Mouse (Mus musculus) mouse embryonic stem cell (cell line): ENCODE results near the gene Ptbp3.

ENCODE experiments used
- in situ Hi-C, 2 experiments: fragments of 300-500 bp; cut with MboI; formaldehyde crosslinking; loops; 1 replicate in 1 of 2; 3 replicates in 1 of 2; pipeline ENCODE4 v1.14.3; 2019 to 2020; ENCODE audit warnings: low sequenced_read_pairs in 2 of 2, low pct_unique_long_range_greater_than_20kb in 1 of 2, mixed read lengths in 1 of 2; ENCODE audit not compliant: unreplicated experiment in 1 of 2

Ptbp3 gene

DNA sequence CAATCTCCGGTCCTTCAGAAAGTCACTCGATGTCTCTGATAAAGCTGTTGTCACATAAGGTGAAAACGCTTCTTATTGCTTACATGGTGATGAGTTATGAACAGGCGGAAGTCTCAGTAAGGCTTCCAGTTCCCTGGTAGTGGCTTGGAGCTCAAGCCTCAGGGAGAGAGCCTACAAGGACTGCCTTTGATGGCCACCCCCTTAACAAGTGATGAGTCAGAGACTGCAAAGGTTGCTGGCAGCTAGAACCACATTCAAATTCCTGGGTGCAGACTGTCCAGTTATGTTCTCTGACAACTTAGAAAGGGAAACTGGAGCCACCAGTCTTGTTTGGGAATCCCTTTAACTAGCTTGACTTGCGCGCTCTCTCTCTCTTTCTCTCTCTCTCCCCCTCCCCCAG is 11.0 kb upstream of the Ptbp3 start:
- in situ Hi-C loops, result loop anchor here (10.0 to 25.0 kb wide), 5 partner anchors 175 to 473 kb away; partner anchors contain the start of gene Ugcg (in 1 of the 2)

DNA sequence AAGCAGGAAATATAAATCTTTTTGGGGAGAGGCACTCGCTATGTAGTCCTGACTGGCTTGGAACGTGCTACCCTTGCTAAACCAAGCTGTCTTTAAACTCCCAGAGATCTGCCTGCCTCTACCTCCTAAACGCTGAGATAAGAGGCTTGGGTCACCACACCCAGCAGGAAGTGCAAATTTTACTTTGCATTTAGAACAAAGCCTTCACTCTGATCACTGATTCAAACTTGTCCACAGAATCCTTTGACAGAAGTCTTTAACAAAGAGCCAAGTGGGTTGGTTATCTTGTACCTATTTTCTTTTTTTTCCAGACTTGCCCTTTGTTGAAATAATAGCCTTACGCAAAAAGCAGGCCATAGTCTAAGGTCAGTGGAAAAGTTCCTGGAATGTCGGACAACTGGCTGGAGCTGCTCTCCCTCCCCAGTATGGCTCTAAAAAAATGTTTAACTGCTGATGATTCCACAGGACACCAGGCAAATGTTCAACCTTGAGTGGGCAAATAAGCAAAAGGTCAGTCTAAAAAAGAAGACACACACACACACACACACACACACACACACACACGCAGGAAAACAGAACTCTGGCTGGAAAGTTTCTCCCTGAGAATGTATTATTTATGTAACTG is 9.0 kb upstream of the Ptbp3 start:
- in situ Hi-C loops, result loop anchor here (25.0 kb wide), 3 partner anchors 371 to 471 kb away; partner anchors contain the start of gene Ugcg (in 1 of the 2)

DNA sequence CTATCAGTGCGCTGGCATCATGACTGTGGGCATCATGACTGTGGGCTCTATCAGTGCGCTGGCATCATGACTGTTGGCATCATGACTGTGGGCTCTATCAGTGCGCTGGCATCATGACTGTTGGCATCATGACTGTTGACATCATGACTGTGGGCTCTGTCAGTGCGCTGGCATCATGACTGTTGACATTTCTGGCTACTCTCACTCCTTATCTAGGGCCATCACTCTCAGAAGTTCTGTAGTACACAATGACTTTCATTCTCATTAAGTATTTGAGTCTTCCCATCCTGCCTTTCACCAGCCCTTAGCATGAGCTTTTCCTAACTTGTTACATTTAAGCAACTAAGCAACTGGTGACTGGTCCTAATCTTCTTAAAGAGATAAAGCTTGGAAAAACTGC is 8.2 kb upstream of the Ptbp3 start:
- in situ Hi-C loops, result loop anchor here (25.0 kb wide), 3 partner anchors 370 to 470 kb away; partner anchors contain the start of gene Ugcg (in 1 of the 2)

DNA sequence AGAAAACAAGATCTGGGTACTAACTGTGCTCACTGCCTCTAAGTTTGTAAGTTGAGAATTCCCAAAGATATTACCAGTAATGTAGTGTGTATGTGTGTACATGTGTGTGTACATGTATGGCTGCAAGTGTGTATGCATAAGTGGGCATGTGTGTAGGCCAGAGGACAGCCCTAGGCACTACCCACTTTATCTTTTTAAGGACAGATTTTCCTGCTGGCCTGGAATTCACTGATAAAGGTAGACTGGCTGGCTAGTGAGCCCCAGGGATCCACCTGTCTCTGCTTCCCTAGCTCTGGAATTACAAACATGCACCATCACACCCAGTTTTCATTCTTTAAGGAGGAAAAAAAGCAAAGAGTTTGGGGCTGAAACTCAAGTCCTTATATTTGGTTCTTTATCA is 6.0 kb upstream of the Ptbp3 start:
- in situ Hi-C loops, result loop anchor here (25.0 kb wide), 3 partner anchors 368 to 468 kb away; partner anchors contain the start of gene Ugcg (in 1 of the 2)

DNA sequence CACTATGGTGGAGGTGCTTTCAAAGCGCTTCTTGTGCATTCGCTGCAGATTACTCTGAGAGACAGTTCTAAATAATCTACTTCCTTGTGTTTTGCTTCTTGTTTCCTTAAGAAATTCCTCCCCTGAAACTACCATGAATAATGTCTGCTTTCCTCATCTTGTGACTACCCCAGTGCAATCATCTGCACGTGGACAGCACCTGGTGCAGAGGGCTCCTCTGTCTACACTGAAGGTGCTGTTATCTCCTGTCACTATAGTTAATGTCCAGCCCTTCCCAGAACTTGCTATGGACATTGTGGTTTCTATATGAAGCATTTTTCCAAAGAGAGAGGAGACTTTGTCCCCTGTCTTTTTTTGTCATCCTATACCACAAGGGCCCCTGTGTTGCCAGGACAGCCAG is 4.4 kb upstream of the Ptbp3 start:
- in situ Hi-C loops, result loop anchor here (25.0 kb wide), 3 partner anchors 366 to 466 kb away; partner anchors contain the start of gene Ugcg (in 1 of the 2)

DNA sequence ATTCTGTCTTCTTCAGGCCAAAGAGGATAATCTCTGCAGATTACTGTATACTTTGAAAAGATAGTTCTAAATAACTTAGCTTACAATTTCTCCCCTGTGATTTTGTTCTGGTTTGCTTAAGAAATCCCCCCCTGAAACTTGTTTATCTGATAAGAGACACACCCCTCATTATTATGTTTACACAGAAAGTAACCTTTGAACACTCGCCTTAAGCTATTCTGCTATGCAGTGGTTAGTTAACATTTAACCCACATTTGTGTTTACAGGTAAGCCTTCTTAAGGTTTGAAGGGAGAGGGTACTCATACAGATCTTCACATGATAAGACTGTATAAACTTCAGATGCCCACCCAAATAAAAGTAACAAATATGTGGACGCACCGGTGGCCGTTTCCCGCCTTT is 3.7 kb upstream of the Ptbp3 start:
- in situ Hi-C loops, result loop anchor here (25.0 kb wide), 3 partner anchors 366 to 466 kb away; partner anchors contain the start of gene Ugcg (in 1 of the 2)

DNA sequence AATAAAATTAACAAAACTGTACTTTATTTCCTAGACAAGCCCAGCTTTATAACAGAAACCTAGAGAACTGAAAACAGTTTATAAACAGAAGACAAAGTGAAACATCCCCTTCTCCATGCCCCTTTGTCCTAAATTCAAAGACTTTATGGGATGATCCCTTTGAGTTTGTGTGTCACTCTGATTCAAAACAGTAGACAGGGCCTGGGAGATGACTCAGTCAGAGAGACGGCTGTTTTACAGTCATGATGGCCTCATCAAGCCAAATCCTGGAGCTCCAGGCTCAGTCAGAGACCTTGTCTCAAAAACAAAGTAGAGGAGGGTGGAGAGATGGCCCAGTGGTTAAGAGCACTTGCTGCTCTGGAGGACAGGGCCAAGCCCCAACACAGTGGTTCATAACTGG is 2.7 kb upstream of the Ptbp3 start:
- in situ Hi-C loops, result loop anchor here (25.0 kb wide), 3 partner anchors 365 to 465 kb away; partner anchors contain the start of gene Ugcg (in 1 of the 2)

DNA sequence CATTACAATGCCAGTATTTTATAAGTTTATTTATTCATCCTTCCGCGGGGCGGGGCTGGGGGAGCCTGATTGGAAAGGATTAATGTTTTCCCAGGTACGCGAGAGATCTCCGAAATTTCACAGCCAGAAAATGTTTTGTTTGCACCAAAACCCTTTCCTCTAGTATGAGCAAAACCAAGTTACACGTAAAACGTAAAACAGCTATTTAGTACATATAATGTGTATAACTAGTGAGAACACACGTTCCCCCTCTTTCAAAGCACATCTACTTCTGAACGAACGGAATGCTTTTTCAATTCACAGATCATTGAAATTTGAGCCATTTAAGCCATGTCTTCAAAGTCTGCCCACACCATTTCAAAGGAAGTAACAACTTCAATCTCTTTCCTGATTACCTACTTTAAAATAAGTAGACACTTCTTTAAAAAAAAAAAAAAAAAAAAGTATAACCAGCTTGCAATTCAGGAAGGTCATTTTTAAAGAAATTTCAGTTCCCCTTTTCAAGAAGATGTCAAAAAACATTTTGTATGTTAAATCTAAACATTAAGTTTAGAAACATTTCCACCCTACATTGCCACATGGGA is 905 bp upstream of the Ptbp3 start:
- in situ Hi-C loops, result loop anchor here (25.0 kb wide), 3 partner anchors 363 to 463 kb away; partner anchors contain the start of gene Ugcg (in 1 of the 2)

DNA sequence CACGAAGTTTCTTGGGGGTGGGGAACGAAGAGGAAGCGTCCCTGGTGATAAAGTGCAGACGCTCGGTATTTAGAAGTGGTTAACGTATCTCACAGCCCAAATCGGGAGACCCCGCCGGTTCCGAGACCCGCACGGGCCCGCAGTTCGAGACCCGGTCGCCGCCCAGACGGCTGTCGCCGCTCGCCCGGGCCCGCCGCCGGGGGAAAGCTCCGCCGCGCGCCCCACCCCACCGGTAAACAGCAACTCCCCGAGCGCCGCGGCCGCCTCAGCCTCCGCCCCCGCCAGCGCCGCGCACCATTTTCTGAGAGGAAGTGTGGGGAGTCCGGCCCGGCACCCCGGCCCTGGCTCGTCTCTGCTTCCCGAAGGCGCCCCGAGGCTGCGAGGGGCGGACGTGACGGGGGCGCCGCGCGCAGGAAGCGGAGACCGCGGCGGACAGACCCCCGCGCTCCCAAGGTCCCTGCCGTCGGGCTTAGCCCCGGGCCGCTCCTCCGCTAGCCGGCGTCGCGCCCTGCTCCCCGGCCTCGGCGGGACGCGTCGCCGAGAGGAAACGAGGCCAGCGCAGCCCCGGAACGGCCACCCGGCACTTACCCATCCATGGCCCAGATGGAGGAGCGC is 497 bp downstream of the Ptbp3 start:
- in situ Hi-C loops, result no loop called here

DNA sequence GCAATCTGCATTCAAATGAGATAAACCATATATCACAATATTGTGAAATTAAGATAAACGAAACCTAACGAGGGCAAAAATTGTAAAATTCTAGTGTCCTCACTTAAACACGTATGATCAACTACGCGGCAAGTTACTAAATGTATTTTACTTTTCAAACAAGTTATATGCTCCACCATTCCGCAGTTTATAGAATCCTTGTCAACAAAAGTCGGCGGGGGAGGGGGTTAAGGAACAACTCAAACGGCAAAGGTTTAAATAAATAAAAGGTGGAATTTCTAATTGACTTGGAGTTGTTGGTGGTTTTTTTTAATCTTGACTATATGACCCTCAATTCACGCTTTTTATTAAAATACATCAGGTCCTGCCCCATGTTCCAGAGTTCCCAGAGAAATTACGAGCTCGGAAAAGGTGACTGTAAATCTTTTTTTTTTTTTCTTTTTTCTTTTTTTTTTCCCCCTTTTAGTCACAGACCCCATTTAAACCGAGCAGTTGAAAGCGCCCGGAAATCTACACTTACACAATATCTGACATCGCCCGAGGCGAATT is 1.1 kb downstream of the Ptbp3 start:
- in situ Hi-C loops, result no loop called here

DNA sequence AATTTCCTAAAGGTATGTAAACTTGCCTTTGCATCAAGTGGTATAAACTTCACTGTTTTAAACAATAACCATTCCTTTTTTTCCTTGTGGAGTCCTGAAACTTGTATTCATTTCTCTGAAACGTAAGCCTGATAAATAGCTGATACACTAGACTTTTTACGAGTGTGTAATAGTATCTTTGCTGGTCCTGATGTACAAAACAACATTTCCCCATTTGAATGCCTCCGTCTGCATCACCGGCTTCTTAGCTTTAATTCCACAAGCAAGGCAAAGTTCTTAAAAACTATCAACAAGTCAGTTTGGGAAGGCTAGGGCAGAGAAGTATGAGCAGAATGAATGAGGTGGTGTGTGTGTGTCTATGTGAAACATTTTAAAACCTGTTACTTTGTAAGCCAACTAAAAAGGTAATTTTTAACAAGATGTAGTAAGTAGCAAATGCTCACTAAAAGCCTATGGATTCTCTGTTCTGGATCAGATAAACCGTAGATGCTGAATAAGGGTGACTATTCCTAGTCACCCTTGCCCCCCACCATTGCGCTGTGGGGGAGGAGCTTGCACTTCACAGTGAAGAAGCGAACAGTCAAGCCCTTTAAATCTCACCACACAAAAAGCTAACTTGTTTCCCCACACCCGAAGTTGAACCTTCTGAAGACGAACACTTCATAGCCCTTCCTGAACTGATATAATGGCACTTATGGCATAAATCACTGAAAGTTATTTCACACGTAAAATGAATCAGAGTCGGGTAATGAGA is 1.9 kb downstream of the Ptbp3 start:
- in situ Hi-C loops, result no loop called here

DNA sequence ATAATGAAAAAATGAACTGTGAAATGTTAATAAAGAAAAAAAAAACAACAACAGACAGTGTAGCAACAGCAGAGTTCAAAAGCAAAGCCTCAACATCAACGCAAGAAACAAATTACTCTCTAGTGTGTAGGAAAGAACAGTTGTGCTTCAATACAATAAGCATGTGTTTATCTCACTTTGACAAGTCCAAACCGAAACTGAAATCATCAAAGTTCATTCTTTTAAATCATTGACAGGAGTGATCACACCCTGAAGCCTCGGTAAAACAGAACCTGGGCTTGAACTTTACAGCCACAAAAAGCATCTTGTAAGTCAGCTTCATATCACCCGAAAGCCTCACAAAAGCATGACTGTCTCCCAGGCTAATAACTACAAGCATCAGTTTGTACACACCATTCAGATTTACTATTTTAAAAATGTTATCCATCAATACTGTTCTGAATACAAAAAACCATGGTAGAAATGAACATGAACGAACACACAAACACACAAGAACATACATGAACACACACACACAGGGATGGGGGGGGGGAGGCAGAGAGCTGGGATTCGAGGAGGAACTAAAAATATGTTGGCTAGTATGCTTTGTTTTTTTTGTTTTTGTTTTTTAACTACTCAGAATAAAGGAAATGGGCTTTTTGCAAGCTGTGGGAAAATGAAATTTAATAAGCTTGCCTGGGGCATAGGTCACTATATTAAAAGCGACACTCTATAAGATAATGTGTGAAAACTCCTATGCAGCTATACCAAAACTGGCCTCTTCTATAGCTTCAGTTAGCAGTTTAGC is 2.7 kb downstream of the Ptbp3 start:
- in situ Hi-C loops, result no loop called here

DNA sequence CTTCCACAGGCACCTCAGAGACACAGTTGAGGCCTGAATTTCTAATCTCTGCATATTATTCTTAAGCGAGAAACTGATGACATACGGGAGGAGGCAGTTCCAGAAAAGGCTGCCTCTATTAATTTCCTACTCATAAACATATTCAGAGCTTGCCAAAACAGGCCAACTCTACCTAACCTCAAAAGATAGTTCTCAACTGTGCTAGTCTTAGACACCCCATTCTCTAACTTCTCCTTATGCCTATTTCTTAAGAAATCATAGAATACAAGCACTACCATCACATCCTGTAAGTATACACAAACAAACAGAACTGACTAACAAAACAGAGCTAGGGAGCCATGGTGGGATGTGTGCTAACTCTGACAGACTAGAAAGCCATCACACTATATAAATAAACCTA is 4.5 kb downstream of the Ptbp3 start:
- in situ Hi-C loops, result no loop called here

DNA sequence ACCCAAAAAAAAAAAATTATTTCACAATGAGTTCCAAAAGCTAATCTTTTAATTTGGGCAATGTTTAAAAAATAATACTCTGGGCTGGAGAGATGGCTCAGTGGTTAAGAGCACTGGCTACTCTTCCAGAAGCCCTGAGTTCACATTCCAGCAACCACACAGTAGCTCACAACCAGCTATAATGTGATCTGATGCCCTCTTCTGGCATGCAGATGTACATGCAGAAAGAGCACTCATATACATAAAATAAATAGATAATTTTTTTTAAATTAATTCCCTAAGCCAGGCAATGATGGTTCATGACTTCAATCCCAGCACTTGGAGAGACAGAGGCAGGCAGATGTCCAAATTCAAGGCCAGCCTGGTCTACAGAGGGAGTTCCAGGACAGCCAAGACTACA is 6.2 kb downstream of the Ptbp3 start:
- in situ Hi-C loops, result no loop called here

DNA sequence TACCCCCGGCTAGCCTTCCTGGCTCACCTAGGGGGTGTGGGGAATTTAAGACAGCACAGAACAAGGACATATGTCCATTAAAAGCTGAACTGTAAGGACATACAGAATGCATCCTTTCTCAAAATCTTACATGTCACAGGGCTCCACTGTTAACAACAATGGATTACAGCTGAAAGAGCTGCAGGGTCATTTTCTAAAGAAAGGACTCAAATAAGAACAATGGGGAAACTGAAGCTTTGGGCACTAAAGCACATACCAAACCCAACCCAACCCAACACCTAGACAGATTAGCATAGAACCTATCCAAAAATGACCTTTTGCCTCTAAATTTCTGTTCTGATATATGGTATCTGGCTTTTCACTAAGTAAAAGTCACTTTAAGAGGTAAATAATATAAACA is 12.9 kb downstream of the Ptbp3 start:
- in situ Hi-C loops, result no loop called here

DNA sequence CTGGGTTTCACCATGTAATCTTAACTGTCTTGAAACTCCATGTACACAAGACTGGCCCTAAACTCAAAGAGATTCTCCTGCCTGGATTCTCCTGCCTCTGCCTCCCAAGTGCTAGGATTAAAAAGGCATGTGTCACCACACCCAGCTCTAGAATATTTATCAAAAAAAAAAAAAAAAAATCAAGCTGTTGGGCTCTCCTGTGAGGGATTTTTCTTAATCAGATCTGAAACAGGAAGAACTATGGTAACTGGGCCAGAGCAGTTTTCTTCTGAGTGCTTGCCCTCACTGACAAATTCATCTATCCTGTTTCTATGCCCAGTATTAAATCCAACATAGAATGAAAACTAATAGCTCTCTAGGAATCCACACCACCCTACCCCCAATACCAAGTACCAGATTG is 13.5 kb downstream of the Ptbp3 start:
- in situ Hi-C loops, result no loop called here

DNA sequence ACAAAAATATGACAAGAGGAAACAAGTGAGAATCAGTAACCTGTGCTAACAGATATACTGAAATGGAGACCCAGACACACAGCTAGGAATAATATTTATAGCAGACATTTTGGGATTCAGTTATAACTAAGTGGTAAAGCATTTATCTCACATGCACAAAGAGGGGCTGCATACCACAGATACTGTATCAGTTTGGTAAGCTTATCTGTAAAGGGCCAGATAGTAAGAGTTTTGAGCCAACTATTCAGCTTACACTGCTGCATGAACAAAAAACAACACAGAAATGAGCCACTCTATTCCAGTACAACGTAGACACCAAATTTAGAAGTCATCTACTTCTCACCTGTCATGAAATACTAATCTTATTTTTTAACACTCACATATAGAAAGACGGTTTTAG is 15.9 kb downstream of the Ptbp3 start:
- in situ Hi-C loops, result no loop called here

DNA sequence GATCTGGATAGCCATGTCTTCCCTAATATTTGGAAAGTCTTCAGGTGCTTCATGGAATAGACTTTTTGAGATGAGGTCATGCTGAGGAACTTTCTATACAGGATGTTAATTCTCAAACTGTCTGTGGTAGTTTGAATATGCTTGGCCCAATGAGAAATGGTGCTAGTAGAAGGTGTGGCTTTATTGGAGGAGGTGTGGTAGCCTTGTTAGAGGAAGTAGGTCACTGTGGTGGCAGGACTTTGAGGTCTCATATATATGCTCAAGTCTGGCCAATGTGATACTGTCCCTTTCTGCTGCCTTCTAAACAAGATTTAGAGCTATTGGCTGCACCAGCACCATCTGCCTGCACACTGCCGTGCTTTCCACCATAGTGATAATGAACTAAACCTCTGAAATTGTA is 18.0 kb downstream of the Ptbp3 start:
- in situ Hi-C loops, result no loop called here
